Mouse (Mus musculus) cerebellum, adult 2 months (tissue): Measurements from ENCODE around the gene C2cd2. TPM values are rescaled to one million over a fixed set of nuclear protein-coding genes. Genes with fewer than 3 reads are reported as not detected.

Experiments
- DNase-seq, 2 experiments: peaks; one replicate each; pipeline ENCODE4 v3.0.0; 2021
- H3K27ac ChIP-seq: fragments of 200-500 bp; 2 replicates; pipeline ENCODE4 v1.5.1; 2012; ENCODE audit warnings: low read length, control low read depth, inconsistent platforms; ENCODE audit not compliant: insufficient read depth
- H3K27me3 ChIP-seq: fragments of 200-500 bp; 2 replicates; pipeline ENCODE4 v1.6.1; 2012; ENCODE audit warnings: inconsistent platforms, mild to moderate bottlenecking, low read length, moderate library complexity; ENCODE audit not compliant: control insufficient read depth, insufficient read depth
- H3K4me1 ChIP-seq: fragments of 200-500 bp; 2 replicates; pipeline ENCODE4 v1.6.1; 2011; ENCODE audit warnings: low read length; ENCODE audit not compliant: control insufficient read depth, insufficient read depth
- H3K4me3 ChIP-seq: fragments of 200-500 bp; replicated peaks from 2 replicates; pipeline ENCODE3; 2011; ENCODE audit warnings: mild to moderate bottlenecking, low read depth, low read length, control low read depth; ENCODE audit not compliant: insufficient read depth
- CTCF ChIP-seq: fragments of 200-500 bp; IDR thresholded peaks from 2 replicates; pipeline ENCODE4 v1.5.1; 2011; ENCODE audit warnings: low read depth, mild to moderate bottlenecking, control low read depth, low read length, moderate library complexity, borderline replicate concordance; ENCODE audit not compliant: insufficient read depth
- POLR2A ChIP-seq: fragments of 200-500 bp; IDR thresholded peaks from 2 replicates; pipeline ENCODE4 v1.6.1; 2011; ENCODE audit warnings: low read length, control low read depth, borderline replicate concordance; ENCODE audit not compliant: insufficient read depth
- WGBS: fragments of 180-500 bp; shearing (Covaris S2); methylation state at CpG from one replicate; pipeline ENCODE4 v1.1.7; 2018; 5-methylcytosine and 5-hydroxymethylcytosine counted together
- polyA plus RNA-seq: library from polyadenylated mRNA; depleted of rRNA; stranded (reverse); fragments of >200 nt; gene quantifications from 2 replicates; pipeline ENCODE4 v1.2.3, GENCODE M21; 2012

The C2cd2 gene
- polyA plus RNA-seq, 1 experiment: 17.3 TPM

DNA sequence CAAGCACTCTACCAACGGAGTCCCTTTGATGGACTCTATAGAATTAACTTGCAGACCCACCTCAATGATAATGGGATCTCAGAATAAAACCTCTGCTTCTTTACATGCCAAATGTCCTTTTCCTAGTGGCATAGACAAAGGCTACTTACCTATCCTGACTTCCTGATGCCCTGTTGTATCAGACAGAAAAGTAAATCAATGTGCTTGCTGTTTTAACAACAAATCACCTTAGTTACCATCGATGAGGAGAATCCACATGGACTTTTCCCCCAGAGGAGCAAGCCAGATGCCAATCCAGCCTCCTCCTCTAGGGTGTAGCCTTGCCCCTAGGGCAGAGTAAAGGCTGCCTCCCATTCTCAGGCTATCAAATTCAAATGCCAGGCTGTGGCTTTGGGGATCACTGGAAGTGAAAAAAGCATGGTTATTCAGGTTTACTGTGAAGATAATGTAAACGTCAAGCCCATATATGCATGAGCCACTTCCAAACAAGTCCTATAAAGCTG lies 21.9 kb downstream of the C2cd2 start:
- 89% methylated on average over 3 of the region's 3 CpGs for WGBS
- Histone ChIP-seq H3K4me1 (no peaks in the 10 kb centered on the region), H3K4me3 (no peak overlapping the region), H3K27ac (no peak overlapping the region), H3K27me3 (no peaks in the 10 kb centered on the region)
- TF ChIP-seq POLR2A: no peak
- TF ChIP-seq CTCF: no peak
- DNase-seq: no peak

DNA sequence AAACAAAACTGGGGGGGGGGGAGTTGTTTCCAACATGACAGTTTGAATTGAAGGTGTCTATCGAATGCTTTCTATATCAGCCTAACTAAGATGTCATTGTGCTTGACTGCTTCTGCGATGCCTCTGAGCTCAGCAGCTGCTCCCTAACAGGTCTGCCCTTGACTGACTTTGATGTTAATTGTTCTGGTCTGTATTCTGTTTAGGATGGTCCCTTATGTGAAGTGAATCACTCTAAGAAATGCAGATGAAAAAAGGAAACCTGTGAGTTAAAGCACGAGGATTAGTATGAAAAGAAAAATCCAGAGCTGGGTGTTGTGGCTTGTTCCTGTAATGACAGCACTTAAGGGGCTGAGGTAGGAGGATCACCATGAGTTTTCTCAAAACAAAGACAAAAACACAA lies 26.6 kb downstream of the C2cd2 start:
- Histone ChIP-seq H3K4me1 (no peaks in the 10 kb centered on the region), H3K4me3 (no peak overlapping the region), H3K27me3 (no peaks in the 10 kb centered on the region), H3K27ac (no peak overlapping the region)
- no peak for TF ChIP-seq POLR2A
- TF ChIP-seq CTCF: no peak
- WGBS: 82% methylated on average over 3 of the region's 3 CpGs
- no peak for DNase-seq

DNA sequence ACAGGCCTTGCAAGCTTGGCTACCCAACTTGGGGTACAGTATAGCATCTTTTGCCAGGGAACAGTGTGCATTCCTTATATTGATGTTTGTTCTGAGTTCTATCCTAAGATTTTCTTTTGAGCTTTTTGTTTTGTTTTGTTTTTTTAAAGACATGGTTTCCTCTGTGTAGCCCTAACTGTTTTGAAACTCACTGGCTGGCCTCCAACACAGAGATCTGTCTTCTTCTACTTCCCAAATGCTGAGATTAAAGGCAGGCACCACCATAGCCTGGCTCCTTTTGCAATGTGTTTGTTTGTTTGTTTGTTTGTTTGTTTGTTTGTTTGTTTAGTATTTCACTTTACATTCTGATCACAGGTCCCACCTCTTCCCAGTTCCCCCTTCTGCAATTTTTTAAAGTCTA lies 32.2 kb downstream of the C2cd2 start:
- no peak overlapping the region for H3K4me3 ChIP-seq
- no peaks in the 10 kb centered on the region for H3K27me3 ChIP-seq
- no peak for DNase-seq
- H3K4me1 ChIP-seq: no peaks in the 10 kb centered on the region
- no peak overlapping the region for H3K27ac ChIP-seq
- TF ChIP-seq CTCF (no peak), POLR2A (no peak)

DNA sequence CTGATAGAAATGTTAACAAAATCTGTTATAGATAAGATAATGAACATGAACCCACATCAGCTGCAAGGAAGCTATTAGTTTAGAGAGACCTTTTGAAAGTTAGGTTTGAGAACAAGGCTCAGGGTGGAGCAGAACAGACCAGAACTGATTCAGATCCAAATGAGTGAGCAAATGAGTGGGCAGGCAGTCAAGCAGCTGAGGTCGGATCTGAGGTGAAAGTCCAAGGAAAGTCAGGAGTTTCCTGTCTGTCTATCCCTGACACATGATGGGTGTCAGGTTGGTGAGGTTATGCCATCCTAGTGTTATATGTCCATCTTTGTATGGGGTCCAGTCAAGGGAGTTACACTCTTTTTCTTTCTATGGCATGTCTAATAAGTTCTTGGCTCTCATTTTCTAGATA lies 32.9 kb downstream of the C2cd2 start:
- Histone ChIP-seq H3K4me3 (no peak overlapping the region), H3K27ac (no peak overlapping the region), H3K4me1 (no peaks in the 10 kb centered on the region), H3K27me3 (no peaks in the 10 kb centered on the region)
- 39% methylated on average over 1 of the region's 1 CpGs for WGBS
- DNase-seq: no peak
- TF ChIP-seq POLR2A (no peak), CTCF (no peak)

DNA sequence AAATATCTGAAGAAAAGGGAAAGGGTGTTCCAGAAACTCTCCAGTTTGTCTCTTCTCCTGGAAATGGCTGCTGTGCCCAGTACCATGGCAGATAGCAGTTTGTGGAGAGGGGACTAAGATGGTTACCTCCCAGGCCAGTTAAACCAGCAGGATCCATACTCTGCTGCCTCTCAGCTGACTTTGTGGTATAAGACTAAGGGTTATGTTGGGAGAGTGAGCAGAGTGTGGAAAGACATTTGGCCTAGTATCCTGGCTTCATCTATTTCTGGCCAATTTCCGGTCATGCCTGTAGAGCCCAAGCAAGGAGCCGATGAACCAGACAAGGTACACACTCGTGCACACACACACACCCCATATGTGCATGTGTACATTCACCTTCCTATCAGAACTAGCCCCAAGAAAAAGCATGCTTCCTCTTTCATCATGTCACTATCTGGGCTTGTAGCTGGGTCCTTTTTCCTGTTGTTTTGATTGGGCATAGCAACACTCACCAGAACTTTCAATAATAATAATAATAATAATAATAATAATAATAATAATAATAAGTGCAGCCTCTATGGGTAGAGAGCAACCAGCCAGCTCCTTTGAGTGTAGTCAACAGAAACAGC lies 35.0 kb downstream of the C2cd2 start:
- DNase-seq: no peak
- WGBS: 64% methylated on average over 3 of the region's 3 CpGs
- no peak overlapping the region for H3K27ac ChIP-seq
- H3K4me3 ChIP-seq: no peak overlapping the region
- no peaks in the 10 kb centered on the region for H3K27me3 ChIP-seq
- TF ChIP-seq CTCF: no peak
- H3K4me1 ChIP-seq: no peaks in the 10 kb centered on the region

DNA sequence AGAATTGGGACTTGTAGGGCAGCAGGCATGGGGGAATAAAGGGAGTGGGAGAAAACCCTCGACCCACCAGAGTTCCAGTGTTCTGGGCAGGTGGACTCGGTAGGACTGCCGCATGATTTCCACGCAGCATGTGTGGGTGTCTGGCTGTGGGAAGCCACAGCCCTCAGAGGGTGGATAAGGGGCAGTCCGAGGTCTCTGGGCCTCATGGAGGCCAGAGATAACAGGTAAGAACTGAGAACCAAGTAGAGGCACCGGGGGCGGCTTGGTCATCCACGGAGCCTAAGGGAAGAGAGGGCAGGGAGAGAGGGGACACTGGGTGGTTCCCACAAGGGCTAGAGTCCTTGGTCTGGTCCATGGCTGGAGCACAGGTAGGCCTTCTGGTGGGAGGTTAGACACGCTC lies 36.0 kb downstream of the C2cd2 start:
- DNase-seq: no peak
- H3K27ac ChIP-seq: no peak overlapping the region
- H3K4me1 ChIP-seq: no peaks in the 10 kb centered on the region
- no peak overlapping the region for H3K4me3 ChIP-seq
- TF ChIP-seq POLR2A (no peak), CTCF (no peak)
- WGBS: 83% methylated on average over 9 of the region's 9 CpGs
- no peaks in the 10 kb centered on the region for H3K27me3 ChIP-seq

DNA sequence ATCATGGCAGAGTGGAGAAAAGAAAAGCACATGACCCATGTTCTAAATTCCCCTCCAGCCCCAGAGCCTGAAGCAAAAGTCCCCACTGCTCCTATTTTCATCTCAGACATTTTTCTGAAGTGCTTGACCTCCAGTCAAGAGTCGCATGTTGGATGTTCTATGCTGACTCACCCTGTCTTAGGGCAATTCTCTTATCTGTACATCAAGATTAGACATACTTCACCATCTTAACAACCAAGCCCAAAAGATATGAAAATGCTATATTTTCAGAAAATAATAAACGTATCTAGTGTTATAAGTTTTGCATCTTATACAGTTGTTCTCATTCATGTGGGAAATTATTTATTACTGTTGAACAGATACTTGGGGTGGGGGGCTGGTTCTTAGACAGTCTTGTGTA lies 36.6 kb downstream of the C2cd2 start:
- H3K4me1 ChIP-seq: no peaks in the 10 kb centered on the region
- TF ChIP-seq CTCF (no peak), POLR2A (no peak)
- H3K27me3 ChIP-seq: no peaks in the 10 kb centered on the region
- 84% methylated on average over 2 of the region's 2 CpGs for WGBS
- no peak overlapping the region for H3K4me3 ChIP-seq
- H3K27ac ChIP-seq: no peak overlapping the region
- no peak for DNase-seq

DNA sequence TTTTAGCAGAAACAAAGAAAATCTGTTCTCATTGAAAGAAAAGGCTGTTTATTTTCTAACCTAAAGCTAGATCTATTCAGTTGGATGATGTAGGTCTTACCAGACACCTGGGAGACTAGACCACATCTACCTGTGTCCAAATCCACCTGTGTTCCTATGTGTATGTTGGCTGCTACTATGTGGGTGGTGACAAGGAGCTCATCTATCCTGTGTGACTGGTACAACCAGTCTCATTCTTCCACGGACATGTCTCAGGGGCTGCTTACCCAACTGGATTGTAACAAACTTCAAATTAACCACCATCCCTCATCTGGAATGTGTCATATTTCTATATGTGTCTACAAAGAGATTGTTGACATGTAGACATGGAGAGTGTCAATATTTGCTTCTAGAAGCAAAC lies 38.7 kb downstream of the C2cd2 start:
- Histone ChIP-seq H3K4me1 (no peaks in the 10 kb centered on the region), H3K27ac (no peak overlapping the region), H3K27me3 (no peaks in the 10 kb centered on the region), H3K4me3 (no peak overlapping the region)
- WGBS: 87% methylated on average over 1 of the region's 1 CpGs
- no peak for DNase-seq
- TF ChIP-seq CTCF (no peak), POLR2A (no peak)

DNA sequence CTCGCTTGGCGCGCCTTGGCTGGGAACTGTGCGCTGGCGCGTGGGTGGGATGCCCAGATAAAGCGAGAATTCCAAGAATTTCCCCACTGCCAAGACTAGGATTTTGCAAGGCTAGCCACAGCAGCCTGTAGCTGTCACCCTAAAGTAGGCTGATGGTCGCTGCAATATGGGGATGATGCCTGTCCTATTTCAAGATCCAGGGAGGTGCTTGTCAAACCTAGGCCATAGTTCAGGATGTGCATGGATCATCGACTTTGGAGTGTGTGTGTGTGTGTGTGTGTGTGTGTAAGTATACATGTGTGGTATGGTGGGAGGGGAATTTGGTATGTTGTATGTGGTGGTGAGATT lies 39.6 kb downstream of the C2cd2 start:
- H3K27me3 ChIP-seq: no peaks in the 10 kb centered on the region
- H3K4me3 ChIP-seq: peak overlapping the region; percentile 83
- no peaks in the 10 kb centered on the region for H3K4me1 ChIP-seq
- 2% methylated on average over 9 of the region's 9 CpGs for WGBS
- H3K27ac ChIP-seq: peak overlapping the region; percentile 40; the same call in 1 of the 2 replicates
- DNase-seq: no peak
- TF ChIP-seq POLR2A: no peak
- no peak for TF ChIP-seq CTCF
